Mouse (Mus musculus): ENCODE data around the gene Avil. TPM values are rescaled to one million over a fixed set of nuclear protein-coding genes. Genes with fewer than 3 reads are reported as not detected.

The Avil gene
- not detected in 2 replicates for polyA plus RNA-seq (2012; ENCODE audit: insufficient read depth, insufficient read length, missing spikeins)

DNA sequence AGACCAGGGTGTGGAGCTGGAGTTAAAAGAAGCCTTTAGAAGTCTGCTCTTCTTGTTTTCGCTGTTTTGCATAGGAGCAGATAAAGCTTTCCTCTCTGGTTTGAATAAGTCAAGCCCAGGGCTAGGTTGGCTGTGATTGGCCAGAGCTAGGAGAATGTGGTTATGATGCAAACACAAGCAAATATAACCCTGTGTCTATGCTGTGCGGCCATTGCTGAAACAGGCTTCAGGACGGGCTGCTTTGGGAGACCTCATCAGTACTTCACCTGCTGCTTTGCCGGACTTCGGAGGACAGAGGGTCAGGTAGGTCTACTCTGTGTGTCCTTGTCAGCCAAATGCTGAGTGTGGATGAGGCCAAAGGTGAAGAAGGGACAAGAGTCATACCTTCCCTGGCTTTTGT lies at the start of gene Avil:
Avil (plus strand) TSS at position 181 of the 400 bp plus-strand sequence.
- Histone ChIP-seq H3K27ac (replicated peaks; ENCODE audit: low read depth, low read length) (no peak within 1 kb of the TSS), H3K4me1 (ENCODE audit: control insufficient read depth, insufficient read depth, insufficient read length, low read length) (no peaks in the 10 kb centered on the region), H3K4me3 (ENCODE audit: insufficient read depth, low read depth, low read length) (no peak within 1 kb of the TSS)

DNA sequence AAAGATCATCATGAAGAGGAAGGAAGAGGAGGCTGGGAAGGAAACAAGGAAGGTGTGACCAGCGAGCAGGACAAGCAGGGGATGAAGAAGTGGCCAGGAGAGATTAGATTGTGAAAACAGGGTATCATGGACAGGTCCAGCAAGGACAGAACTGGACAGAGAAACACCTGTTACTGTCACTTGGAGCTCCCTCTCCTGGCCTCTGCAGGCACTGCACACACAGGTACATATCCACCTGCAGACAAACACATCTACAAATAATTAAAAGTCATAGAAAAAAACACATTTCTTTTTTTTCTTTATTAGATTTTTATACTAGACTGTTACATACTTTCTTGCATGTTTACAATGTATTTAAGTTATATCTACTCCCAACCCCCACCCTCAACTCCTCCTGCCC lies 48.1 kb upstream of the Avil start:
- H3K4me3 ChIP-seq (ENCODE audit: insufficient read depth, low read depth, low read length), result no peak overlapping the region
- no peak overlapping the region for H3K27ac ChIP-seq (replicated peaks; ENCODE audit: low read depth, low read length)
- H3K4me1 ChIP-seq (ENCODE audit: control insufficient read depth, insufficient read depth, insufficient read length, low read length), result no peaks in the 10 kb centered on the region

DNA sequence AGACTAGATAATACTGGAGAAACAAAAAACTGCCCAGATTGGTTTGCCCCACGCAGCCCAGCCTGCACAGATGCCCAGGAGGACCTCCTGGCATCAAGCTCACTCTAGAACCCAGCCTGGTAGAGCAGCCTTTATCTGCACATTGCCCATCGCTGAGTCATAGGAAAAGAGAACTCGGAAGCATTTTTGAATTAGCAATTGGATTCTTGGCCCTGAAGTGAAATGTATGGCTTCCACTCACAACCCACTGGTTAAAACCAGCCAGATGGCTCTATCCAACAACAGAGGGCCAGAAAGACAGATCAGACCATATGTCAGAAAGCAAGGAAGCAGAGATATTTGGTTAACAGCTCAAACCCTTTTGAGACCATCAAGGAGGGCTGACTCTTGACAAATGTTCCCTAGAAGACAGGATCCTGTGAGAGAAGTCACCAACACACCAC lies 47.5 kb upstream of the Avil start:
- peaks cover 3% of the 10 kb centered on the region; the same call in 1 of the 2 replicates for H3K4me1 ChIP-seq (ENCODE audit: control insufficient read depth, insufficient read depth, insufficient read length, low read length)
- no peak overlapping the region for H3K27ac ChIP-seq (replicated peaks; ENCODE audit: low read depth, low read length)
- no peak overlapping the region for H3K4me3 ChIP-seq (ENCODE audit: insufficient read depth, low read depth, low read length)

DNA sequence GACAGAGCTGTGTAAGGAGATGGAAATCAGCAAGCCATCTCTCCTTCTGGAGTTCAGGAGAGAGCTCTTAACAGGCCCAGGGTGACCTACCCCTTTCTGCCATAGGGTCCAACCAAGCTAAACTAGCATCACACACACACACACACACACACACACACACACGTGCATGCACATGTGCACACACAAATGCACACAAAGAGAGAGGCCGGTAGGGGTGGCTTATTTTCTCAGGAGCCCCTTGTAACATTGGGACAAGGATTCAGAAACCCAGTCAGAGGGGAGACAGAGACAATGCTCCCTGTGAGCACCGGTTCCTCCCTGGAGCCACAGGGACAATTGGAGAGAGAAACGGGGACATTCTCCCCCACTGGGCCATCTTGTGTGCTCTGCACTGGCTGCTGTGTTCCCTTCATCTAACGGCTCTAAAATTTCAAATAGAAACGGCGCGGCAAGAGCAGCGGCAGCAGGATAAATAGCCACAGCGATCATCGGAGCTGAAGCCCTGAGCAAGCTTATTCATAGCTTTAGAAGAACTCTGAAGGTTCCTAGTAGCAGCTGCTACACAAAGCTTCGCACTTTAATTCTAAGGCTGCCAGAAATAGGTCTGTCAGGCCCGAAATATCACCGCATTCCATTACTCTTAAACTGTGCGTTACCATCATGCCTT lies 43.7 kb upstream of the Avil start:
- H3K4me1 ChIP-seq (ENCODE audit: control insufficient read depth, insufficient read depth, insufficient read length, low read length), result peaks cover 3% of the 10 kb centered on the region
- H3K4me3 ChIP-seq (ENCODE audit: insufficient read depth, low read depth, low read length), result no peak overlapping the region
- H3K27ac ChIP-seq (replicated peaks; ENCODE audit: low read depth, low read length), result no peak overlapping the region

DNA sequence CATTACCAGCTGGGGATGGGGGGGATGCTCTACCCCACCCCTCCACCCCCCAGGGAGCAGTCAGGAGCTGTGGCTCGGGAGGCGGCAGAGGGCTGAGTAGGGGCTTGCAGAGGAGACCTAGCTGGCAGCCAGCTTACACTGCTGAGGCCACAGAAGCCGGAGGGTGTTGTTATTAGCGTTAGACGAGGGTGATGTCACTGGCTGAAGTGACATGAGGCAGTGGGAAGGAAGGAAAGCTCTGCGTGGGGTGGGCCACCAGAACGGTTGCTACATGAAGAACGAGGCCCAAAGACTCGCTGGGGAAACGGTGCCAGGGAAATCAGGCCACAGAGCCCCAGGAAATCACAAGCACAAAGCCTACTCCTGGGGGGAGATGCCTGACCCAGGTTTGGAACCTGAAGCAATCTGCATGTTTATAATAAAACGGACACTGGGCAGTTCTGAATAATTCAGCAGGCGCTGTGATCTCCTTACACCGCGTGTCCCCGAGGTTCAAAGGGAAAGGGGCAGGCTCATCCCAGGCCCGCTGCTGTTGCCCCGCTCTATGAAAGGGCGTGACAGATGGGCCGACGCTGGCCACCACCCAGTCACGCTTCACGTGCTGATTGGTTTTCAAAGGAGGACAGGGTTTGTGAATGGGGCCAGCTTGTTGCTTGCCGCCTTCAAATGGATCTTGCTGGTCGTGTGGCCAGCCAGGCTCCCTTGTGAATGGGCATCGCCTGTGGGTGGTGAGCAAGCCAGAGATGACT lies 43.0 kb upstream of the Avil start:
- H3K27ac ChIP-seq (replicated peaks; ENCODE audit: low read depth, low read length), result no peak overlapping the region
- peaks cover 3% of the 10 kb centered on the region for H3K4me1 ChIP-seq (ENCODE audit: control insufficient read depth, insufficient read depth, insufficient read length, low read length)
- H3K4me3 ChIP-seq (ENCODE audit: insufficient read depth, low read depth, low read length), result peak overlapping the region; percentile 15; the same call in 1 of the 2 replicates

DNA sequence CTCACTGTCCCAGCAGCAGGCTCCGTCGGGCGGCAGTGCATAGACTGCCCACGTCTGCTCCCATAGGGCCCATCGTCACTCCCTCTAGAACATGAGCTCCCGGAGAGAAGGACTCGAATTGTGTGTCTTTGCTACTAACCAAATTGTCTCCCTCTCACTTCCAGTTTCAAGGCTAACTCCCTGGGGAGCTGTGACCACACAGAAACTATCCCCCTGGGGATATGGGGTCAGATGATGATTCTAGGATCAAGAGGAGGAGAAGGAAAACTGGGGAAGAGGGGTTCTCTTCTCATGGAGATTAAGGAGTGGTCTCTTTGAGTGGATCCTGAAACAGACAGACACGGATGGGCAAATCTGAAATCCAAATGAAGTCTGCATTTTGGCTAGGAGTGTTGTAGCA lies 40.0 kb upstream of the Avil start:
- H3K4me3 ChIP-seq (ENCODE audit: insufficient read depth, low read depth, low read length), result no peak overlapping the region
- no peak overlapping the region for H3K27ac ChIP-seq (replicated peaks; ENCODE audit: low read depth, low read length)
- peaks cover 3% of the 10 kb centered on the region for H3K4me1 ChIP-seq (ENCODE audit: control insufficient read depth, insufficient read depth, insufficient read length, low read length)

DNA sequence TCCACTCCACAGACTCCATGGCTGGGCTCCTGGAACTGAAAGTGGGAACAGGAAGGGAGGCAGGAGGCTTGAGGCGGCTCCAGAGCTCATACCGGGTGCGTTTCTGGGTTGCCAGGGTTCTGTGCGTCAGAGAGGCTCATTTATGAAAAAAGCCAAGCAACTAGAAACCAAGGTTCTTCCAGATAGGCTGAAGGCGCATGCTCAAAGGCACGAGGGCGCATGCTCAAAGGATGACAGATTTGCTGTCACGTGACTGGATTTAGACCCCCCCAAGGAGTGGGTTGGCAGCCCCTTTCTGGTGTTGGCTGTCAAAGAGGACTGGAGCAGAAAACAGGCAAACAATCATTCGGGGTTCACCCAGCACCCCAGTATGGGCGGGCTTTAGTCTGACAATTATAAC lies 38.8 kb upstream of the Avil start:
- peak overlapping the region; percentile 90 for H3K27ac ChIP-seq (replicated peaks; ENCODE audit: low read depth, low read length)
- H3K4me1 ChIP-seq (ENCODE audit: control insufficient read depth, insufficient read depth, insufficient read length, low read length), result peaks cover 3% of the 10 kb centered on the region
- no peak overlapping the region for H3K4me3 ChIP-seq (ENCODE audit: insufficient read depth, low read depth, low read length)

DNA sequence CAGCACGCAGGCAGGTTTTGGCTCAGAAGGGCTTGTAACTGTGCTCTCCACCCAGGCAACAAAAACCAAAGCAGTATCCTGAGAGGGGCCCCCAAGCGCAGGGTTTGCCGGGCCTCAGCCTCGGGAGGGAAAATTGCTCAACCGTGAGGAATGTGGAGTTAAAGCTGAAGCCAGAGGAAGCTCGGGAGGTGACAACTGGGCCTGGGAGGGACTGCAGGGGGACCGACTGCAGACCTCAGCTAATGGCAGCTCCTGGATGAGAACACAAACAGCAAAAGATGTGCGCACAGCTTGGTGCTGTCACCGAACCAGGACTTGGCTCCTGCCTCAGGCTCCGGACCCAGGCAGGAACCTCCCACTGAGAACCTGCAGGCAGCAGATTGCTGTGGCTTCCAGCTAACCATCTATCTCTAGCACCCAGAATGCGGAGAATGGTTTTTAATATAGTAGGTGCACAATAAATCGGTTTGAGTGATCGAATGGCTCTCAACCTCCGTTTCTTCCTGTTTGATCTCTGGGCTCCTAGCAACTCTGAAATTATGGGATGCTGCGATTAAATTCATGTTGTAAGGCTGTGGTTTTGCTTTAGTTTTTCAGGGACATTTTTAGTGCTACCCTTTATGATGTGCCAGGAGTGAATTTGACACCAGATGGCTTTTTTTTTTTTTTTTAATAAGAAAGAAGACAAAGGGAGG lies 38.1 kb upstream of the Avil start:
- Histone ChIP-seq H3K4me1 (ENCODE audit: control insufficient read depth, insufficient read depth, insufficient read length, low read length) (peaks cover 3% of the 10 kb centered on the region), H3K27ac (replicated peaks; ENCODE audit: low read depth, low read length) (peak overlapping the region; percentile 90), H3K4me3 (ENCODE audit: insufficient read depth, low read depth, low read length) (no peak overlapping the region)

DNA sequence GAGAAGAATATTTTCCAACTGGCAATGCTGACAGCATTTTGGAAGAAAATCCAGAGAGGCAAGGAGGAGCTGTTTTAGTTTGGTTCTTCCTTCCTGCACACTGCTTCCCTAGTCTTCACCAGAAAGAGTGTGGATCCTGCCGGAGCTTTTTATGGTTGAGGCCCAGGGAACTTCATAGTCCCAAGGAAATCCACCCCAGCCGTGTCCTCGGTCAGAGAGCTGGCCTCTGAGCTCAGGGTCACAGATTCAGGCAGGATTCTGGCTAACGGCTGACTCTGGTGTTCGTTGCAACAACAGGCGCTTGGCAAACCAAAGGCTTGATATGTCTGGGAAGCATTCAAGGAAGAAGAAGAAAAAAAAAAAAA lies 37.6 kb upstream of the Avil start:
- Histone ChIP-seq H3K4me3 (ENCODE audit: insufficient read depth, low read depth, low read length) (no peak overlapping the region), H3K4me1 (ENCODE audit: control insufficient read depth, insufficient read depth, insufficient read length, low read length) (no peaks in the 10 kb centered on the region; the same call in 1 of the 2 replicates), H3K27ac (replicated peaks; ENCODE audit: low read depth, low read length) (peak overlapping the region; percentile 60; the same call in 1 of the 2 replicates)

DNA sequence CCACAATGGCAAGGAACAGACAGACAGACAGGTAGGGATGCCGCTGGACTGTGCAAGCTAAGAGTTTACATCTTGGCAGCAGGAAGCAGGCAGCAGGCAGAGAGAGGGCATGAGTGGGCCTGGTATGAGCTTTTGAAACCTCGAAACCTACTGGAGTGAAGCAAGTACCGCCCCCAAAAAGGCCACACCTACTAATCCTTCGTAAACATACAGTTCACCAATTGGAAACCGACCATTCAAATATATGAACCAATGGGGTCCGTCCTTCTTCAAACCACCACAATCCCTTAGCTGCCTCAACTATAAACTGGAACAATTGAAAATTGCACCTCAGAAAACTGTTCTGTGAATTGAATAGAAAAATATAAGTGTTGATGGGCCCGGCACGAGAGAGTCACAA lies 36.7 kb upstream of the Avil start:
- no peak overlapping the region for H3K27ac ChIP-seq (replicated peaks; ENCODE audit: low read depth, low read length)
- H3K4me3 ChIP-seq (ENCODE audit: insufficient read depth, low read depth, low read length), result no peak overlapping the region
- no peaks in the 10 kb centered on the region; the same call in 1 of the 2 replicates for H3K4me1 ChIP-seq (ENCODE audit: control insufficient read depth, insufficient read depth, insufficient read length, low read length)

DNA sequence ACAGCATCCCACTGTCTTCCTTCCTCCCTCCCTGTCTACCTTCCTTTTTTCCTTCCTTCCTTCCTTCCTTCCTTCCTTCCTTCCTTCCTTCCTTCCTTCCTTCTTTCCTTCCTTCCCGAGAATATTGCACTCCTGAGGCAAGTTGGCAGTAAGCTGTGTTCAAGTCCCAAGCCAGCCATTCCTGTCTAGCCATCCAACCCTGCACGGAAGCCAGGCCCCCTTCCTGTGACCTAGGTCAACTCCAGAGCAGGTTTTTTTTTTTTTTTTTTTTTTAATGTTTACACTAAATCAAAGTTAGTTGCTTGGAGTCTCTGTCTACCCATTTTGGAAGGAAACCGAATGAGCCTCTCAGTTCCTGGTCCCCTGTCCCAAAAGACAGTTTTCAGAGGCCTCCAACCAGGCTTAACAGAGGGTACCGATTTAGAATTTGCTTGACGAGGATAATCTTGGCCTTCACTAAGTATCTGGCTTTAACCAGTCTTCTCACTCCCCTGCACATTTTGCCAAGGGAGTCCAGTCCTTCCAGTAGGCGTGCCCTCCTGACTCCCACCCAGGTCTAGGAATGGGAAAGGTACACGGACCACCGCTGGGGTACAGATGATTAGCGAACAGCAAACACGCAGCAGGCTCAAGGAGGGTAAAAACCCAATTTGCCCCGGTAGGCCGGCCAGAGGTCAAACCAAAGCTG lies 29.0 kb upstream of the Avil start:
- peak overlapping the region; percentile 46; the same call in 1 of the 2 replicates for H3K27ac ChIP-seq (replicated peaks; ENCODE audit: low read depth, low read length)
- H3K4me3 ChIP-seq (ENCODE audit: insufficient read depth, low read depth, low read length), result no peak overlapping the region
- H3K4me1 ChIP-seq (ENCODE audit: control insufficient read depth, insufficient read depth, insufficient read length, low read length), result no peaks in the 10 kb centered on the region; the same call in 1 of the 2 replicates

DNA sequence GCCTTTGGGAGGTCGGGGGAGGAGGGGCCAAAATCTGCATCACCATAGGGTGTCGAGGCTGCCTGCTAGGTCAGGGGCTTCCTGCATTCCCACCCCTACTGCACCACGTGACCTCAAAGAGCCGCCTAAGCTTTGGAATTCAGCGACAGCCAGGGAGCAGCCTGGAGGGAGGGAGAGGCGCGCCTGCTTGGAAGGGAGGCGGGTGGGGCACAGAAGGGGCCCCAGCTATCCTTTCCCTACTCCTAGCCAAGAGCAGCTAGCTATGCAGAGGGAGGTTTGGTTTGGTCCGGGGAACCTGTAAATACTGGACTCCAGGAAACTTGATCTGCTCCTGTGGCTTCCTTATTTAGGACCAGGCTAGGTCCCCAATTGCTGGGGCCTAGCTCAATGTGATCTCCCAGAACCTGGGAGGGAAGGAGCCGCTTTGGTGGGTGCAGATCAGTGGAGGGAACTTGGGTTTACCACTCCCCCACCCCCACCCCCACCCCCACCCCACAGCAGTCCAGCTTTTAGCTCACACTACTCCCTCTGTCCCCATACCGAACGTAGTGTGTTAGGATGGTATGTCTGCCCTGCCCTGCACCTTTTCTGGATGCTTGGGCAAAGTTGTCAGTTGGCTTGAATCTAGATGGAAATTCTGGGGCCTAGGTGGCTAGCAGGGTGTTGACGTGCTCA lies 28.3 kb upstream of the Avil start:
- no peaks in the 10 kb centered on the region; the same call in 1 of the 2 replicates for H3K4me1 ChIP-seq (ENCODE audit: control insufficient read depth, insufficient read depth, insufficient read length, low read length)
- no peak overlapping the region for H3K27ac ChIP-seq (replicated peaks; ENCODE audit: low read depth, low read length)
- no peak overlapping the region for H3K4me3 ChIP-seq (ENCODE audit: insufficient read depth, low read depth, low read length)

DNA sequence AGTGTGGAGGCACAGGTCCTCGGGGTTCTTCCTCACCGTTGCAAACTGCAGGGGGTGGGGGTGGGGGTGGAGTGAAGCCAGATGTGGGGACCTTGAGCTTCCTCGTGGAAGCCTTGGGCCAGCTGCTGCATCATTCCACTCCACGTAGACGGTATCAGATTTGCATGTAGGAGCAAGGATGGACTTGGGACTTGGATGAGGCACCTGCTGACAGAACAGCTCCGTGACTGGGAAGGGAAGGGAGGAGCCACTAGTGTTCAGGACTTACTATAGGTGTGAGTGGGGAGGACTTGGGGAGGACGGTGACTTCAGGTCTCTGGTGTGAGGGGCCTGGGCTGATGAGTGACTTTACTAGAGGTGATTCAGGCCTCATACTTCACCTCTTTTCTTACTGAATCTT lies 27.5 kb upstream of the Avil start:
- no peak overlapping the region for H3K27ac ChIP-seq (replicated peaks; ENCODE audit: low read depth, low read length)
- H3K4me1 ChIP-seq (ENCODE audit: control insufficient read depth, insufficient read depth, insufficient read length, low read length), result no peaks in the 10 kb centered on the region; the same call in none of the 2 replicates
- H3K4me3 ChIP-seq (ENCODE audit: insufficient read depth, low read depth, low read length), result no peak overlapping the region

DNA sequence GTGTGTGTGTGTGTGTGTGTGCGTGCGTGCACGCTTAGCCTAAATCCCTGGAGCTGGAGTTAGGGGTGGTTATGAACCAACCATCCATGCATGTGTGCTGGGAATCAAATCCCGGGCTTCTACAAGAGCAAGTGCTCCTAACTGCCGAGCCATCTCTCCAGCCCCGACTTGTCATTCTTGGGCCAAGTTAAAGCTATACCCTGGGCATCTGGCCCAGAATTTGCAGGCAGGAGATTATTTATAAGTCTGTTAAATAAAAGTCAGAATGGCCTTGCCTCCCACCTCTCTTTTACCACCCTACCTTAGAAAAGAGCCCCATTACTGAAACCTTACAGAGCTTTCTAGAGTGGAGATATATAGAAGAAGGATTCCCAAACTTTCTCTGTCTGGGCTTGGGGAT lies 24.8 kb upstream of the Avil start:
- Histone ChIP-seq H3K4me3 (ENCODE audit: insufficient read depth, low read depth, low read length) (no peak overlapping the region), H3K27ac (replicated peaks; ENCODE audit: low read depth, low read length) (no peak overlapping the region), H3K4me1 (ENCODE audit: control insufficient read depth, insufficient read depth, insufficient read length, low read length) (no peaks in the 10 kb centered on the region; the same call in none of the 2 replicates)
